Mouse (Mus musculus): ENCODE measurements around the gene Ppp2r2c. TPM values are rescaled to one million over a fixed set of nuclear protein-coding genes. Genes with fewer than 3 reads are reported as not detected.

The Ppp2r2c gene
- polyA plus RNA-seq, 1 experiment from 2014 or later, result not detected

- H3K9ac ChIP-seq (ENCODE audit: low read length), result peak overlapping the region; percentile 89
- peak overlapping the region; percentile 50 to 73; a peak in 3 of 4 replicates for H3K27ac ChIP-seq (replicated peaks in 1 of 2; ENCODE audit: control insufficient read depth in 1 of 2, insufficient read depth in 1 of 2, low read depth in 2 of 2, low read length in 2 of 2)
- peak; percentile 28 for ATAC-seq (ENCODE audit: insufficient number of reproducible peaks, insufficient read depth, low FRiP score, low read depth)
- no peaks in the 10 kb centered on the region for H3K27me3 ChIP-seq (ENCODE audit: control insufficient read depth, insufficient read depth, low read length)
- H3K9me3 ChIP-seq (ENCODE audit: control insufficient read depth, low read length), result no peaks in the 10 kb centered on the region
- no peaks in the 10 kb centered on the region for H3K36me3 ChIP-seq (ENCODE audit: control insufficient read depth, insufficient read depth, low read length)
- peaks cover 5 to 10% of the 10 kb centered on the region in 2 experiments; a peak in 3 of 4 replicates for H3K4me1 ChIP-seq (ENCODE audit: control insufficient read depth in 2 of 2, insufficient read depth in 2 of 2, low read length in 2 of 2)
- 10% methylated on average over 24 of the region's 24 CpGs for WGBS
- peak overlapping the region; percentile 75 to 85 for H3K4me3 ChIP-seq (ENCODE audit: control insufficient read depth in 1 of 2, insufficient read depth in 1 of 2, low read depth in 1 of 2, low read length in 2 of 2)
- H3K4me2 ChIP-seq (ENCODE audit: low read length), result peak overlapping the region; percentile 99
Measured at GRCm38 (mm10) chr5:36988124-36988780, 119.9 kb downstream of the Ppp2r2c start.

DNA sequence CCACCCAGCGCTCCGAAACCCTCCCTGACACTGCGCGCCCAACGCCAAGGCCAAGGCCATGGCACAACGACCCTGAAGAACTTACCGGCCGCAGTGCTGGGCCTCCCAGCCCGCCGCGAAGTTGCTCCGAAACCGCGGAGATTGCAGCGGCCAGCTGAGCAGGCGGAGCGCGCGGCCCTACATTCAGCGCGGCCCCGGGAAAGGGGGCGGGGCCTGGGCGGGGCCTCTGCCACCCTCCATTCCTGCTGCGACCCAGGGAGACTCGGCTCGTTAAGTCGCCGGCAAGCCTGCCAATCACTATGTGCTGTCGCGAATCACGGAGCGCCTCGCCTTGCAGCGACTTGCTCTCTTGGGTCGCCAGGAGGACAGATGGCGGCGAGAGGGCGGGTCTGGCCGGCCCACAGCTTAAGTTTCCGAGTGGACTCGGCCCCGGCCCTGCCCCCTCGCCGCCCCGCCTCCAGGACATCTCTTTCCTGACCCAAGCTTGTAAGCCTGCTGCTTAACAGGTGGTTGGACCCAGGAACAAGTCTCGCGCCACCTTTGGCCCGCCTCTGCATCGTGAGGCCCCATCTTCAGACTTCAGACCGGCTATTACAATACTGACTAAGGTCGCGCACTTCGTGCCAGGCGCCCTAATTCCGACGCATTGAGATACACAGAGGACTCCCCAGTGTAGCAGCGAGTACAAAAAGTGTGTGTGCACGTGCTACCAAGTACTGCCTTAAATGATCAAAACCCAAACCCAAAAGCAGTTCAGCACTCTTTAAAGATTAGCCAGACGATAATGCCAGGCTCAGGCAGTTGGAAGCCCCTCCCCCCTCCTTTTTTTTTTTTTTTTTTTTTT is 120.7 kb downstream of the Ppp2r2c start, which contains the start of gene Wfs1:
Gene Wfs1 (minus strand): TSS at position 425 of the 844 bp plus-strand sequence.
- under 1% methylated on average over 57 of the region's 60 CpGs for WGBS

DNA sequence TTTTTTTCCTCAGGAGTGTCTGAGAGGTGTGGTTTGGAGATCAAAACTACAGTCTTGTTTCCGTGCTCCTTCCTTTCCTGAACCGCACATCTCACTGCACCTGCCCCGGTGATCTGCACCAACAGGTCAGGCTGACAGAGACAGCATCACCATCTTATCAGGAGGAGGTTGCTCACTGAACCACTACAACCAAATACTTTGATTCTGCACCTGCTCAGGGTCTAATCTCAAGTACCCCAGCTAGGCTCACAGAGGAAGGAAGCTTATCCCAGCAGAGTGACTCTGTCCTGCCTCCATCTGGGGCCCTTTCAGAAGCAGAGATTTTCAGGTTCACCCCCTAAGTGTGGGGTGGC is 121.3 kb downstream of the Ppp2r2c start:
- H3K27ac ChIP-seq (replicated peaks in 1 of 2; ENCODE audit: control insufficient read depth in 1 of 2, insufficient read depth in 1 of 2, low read depth in 2 of 2, low read length in 2 of 2), result no peak overlapping the region
- H3K9ac ChIP-seq (ENCODE audit: low read length), result peak overlapping the region; percentile 72
- H3K4me1 ChIP-seq (ENCODE audit: control insufficient read depth in 2 of 2, insufficient read depth in 2 of 2, low read length in 2 of 2), result peaks cover 5 to 10% of the 10 kb centered on the region in 2 experiments; a peak in 3 of 4 replicates
- no peaks in the 10 kb centered on the region for H3K9me3 ChIP-seq (ENCODE audit: control insufficient read depth, low read length)
- ATAC-seq (ENCODE audit: insufficient number of reproducible peaks, insufficient read depth, low FRiP score, low read depth), result no peak
- no peaks in the 10 kb centered on the region for H3K27me3 ChIP-seq (ENCODE audit: control insufficient read depth, insufficient read depth, low read length)
- H3K4me2 ChIP-seq (ENCODE audit: low read length), result peak overlapping the region; percentile 99
- no peaks in the 10 kb centered on the region for H3K36me3 ChIP-seq (ENCODE audit: control insufficient read depth, insufficient read depth, low read length)
- peak overlapping the region in 1 of 2 experiments; percentile 85; a peak in 2 of 4 replicates for H3K4me3 ChIP-seq (ENCODE audit: control insufficient read depth in 1 of 2, insufficient read depth in 1 of 2, low read depth in 1 of 2, low read length in 2 of 2)
- 8% methylated on average over 3 of the region's 3 CpGs for WGBS

More for the DNA sequence above, 120.7 kb downstream of the Ppp2r2c start, which contains the start of gene Wfs1:
- H3K27me3 ChIP-seq (ENCODE audit: control insufficient read depth, insufficient read depth, low read length), result no peaks in the 10 kb centered on the region
- no peaks in the 10 kb centered on the region for H3K9me3 ChIP-seq (ENCODE audit: control insufficient read depth, low read length)
- peak; percentile 96 for ATAC-seq (ENCODE audit: insufficient number of reproducible peaks, insufficient read depth, low FRiP score, low read depth)
- peak within 1 kb of the TSS; percentile 99 for H3K4me2 ChIP-seq (ENCODE audit: low read length)
- H3K4me1 ChIP-seq (ENCODE audit: control insufficient read depth in 2 of 2, insufficient read depth in 2 of 2, low read length in 2 of 2), result peaks cover 5 to 10% of the 10 kb centered on the region in 2 experiments; a peak in 3 of 4 replicates
- H3K9ac ChIP-seq (ENCODE audit: low read length), result peak within 1 kb of the TSS; percentile 89
- no peaks in the 10 kb centered on the region for H3K36me3 ChIP-seq (ENCODE audit: control insufficient read depth, insufficient read depth, low read length)
- H3K27ac ChIP-seq (replicated peaks in 1 of 2; ENCODE audit: control insufficient read depth in 1 of 2, insufficient read depth in 1 of 2, low read depth in 2 of 2, low read length in 2 of 2), result peak within 1 kb of the TSS; percentile 50 to 73; a peak in 3 of 4 replicates
- peak within 1 kb of the TSS; percentile 75 to 85 for H3K4me3 ChIP-seq (ENCODE audit: control insufficient read depth in 1 of 2, insufficient read depth in 1 of 2, low read depth in 1 of 2, low read length in 2 of 2)

- H3K36me3 ChIP-seq (ENCODE audit: control insufficient read depth, insufficient read depth, low read length), result no peaks in the 10 kb centered on the region
- H3K9ac ChIP-seq (ENCODE audit: low read length), result no peak overlapping the region
- ATAC-seq (ENCODE audit: insufficient number of reproducible peaks, insufficient read depth, low FRiP score, low read depth), result no peak
- H3K4me2 ChIP-seq (ENCODE audit: low read length), result no peak overlapping the region
- H3K4me1 ChIP-seq (ENCODE audit: control insufficient read depth in 2 of 2, insufficient read depth in 2 of 2, low read length in 2 of 2), result peaks cover 5 to 10% of the 10 kb centered on the region in 2 experiments; a peak in 3 of 4 replicates
- 61% methylated on average over 3 of the region's 3 CpGs for WGBS
- no peak overlapping the region for H3K4me3 ChIP-seq (ENCODE audit: control insufficient read depth in 1 of 2, insufficient read depth in 1 of 2, low read depth in 1 of 2, low read length in 2 of 2)
- H3K27me3 ChIP-seq (ENCODE audit: control insufficient read depth, insufficient read depth, low read length), result no peaks in the 10 kb centered on the region
- H3K27ac ChIP-seq (replicated peaks in 1 of 2; ENCODE audit: control insufficient read depth in 1 of 2, insufficient read depth in 1 of 2, low read depth in 2 of 2, low read length in 2 of 2), result no peak overlapping the region
- no peaks in the 10 kb centered on the region for H3K9me3 ChIP-seq (ENCODE audit: control insufficient read depth, low read length)
Measured at GRCm38 (mm10) chr5:36990196-36990595, 121.9 kb downstream of the Ppp2r2c start.

DNA sequence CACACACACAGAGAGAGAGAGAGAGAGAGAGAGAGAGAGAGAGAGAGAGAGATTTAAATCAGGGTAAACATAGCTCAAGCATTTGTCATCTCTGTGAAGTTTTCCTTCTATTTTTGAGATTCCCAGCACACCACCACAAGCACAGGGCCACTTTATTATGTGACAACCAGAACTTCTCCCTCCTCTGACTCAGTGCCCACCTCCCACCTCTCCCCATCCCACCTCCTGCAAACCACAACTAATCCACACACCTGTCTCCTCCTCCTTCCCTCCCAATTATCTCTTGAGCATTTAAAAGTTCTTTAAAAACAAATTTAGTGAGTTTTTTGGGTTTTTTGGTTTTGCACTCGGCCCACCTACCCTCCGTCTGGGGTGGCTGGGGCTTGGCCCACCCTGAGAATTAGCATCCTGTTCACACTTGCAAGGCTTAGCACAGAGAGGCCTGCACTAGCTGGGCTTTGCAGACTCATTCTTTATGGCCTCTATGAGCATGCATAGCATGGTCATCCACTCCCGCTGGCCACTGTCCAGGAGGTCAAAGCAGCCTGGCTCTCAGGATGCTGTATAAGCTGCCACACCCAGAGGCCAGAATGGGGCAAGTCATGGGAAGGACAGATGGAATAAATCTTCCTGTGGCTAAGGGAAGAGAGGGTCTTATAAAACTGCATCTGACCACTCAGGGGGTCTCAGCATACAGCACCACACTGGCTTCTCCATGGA is 122.5 kb downstream of the Ppp2r2c start:
- WGBS, result 76% methylated on average over 3 of the region's 3 CpGs
- H3K27ac ChIP-seq (replicated peaks in 1 of 2; ENCODE audit: control insufficient read depth in 1 of 2, insufficient read depth in 1 of 2, low read depth in 2 of 2, low read length in 2 of 2), result no peak overlapping the region
- no peak for ATAC-seq (ENCODE audit: insufficient number of reproducible peaks, insufficient read depth, low FRiP score, low read depth)
- H3K36me3 ChIP-seq (ENCODE audit: control insufficient read depth, insufficient read depth, low read length), result no peaks in the 10 kb centered on the region
- no peaks in the 10 kb centered on the region for H3K9me3 ChIP-seq (ENCODE audit: control insufficient read depth, low read length)
- H3K4me3 ChIP-seq (ENCODE audit: control insufficient read depth in 1 of 2, insufficient read depth in 1 of 2, low read depth in 1 of 2, low read length in 2 of 2), result no peak overlapping the region
- H3K27me3 ChIP-seq (ENCODE audit: control insufficient read depth, insufficient read depth, low read length), result no peaks in the 10 kb centered on the region
- H3K4me2 ChIP-seq (ENCODE audit: low read length), result no peak overlapping the region
- no peak overlapping the region for H3K9ac ChIP-seq (ENCODE audit: low read length)
- peaks cover 5 to 7% of the 10 kb centered on the region in 2 experiments; a peak in 3 of 4 replicates for H3K4me1 ChIP-seq (ENCODE audit: control insufficient read depth in 2 of 2, insufficient read depth in 2 of 2, low read length in 2 of 2)

GRCm38 (mm10) chr5:36996410-36996809 is 128.1 kb downstream of the Ppp2r2c start:
- H3K4me1 ChIP-seq (ENCODE audit: control insufficient read depth in 2 of 2, insufficient read depth in 2 of 2, low read length in 2 of 2), result no peaks in the 10 kb centered on the region
- H3K4me3 ChIP-seq (ENCODE audit: control insufficient read depth in 1 of 2, insufficient read depth in 1 of 2, low read depth in 1 of 2, low read length in 2 of 2), result no peak overlapping the region
- no peak overlapping the region for H3K4me2 ChIP-seq (ENCODE audit: low read length)
- no peak for ATAC-seq (ENCODE audit: insufficient number of reproducible peaks, insufficient read depth, low FRiP score, low read depth)
- H3K9ac ChIP-seq (ENCODE audit: low read length), result no peak overlapping the region
- 77% methylated on average over 14 of the region's 14 CpGs for WGBS
- no peaks in the 10 kb centered on the region for H3K9me3 ChIP-seq (ENCODE audit: control insufficient read depth, low read length)
- no peak overlapping the region for H3K27ac ChIP-seq (replicated peaks in 1 of 2; ENCODE audit: control insufficient read depth in 1 of 2, insufficient read depth in 1 of 2, low read depth in 2 of 2, low read length in 2 of 2)
- no peaks in the 10 kb centered on the region; the same call in 1 of the 2 replicates for H3K27me3 ChIP-seq (ENCODE audit: control insufficient read depth, insufficient read depth, low read length)
- no peaks in the 10 kb centered on the region for H3K36me3 ChIP-seq (ENCODE audit: control insufficient read depth, insufficient read depth, low read length)

- no peaks in the 10 kb centered on the region; the same call in 1 of the 2 replicates for H3K27me3 ChIP-seq (ENCODE audit: control insufficient read depth, insufficient read depth, low read length)
Measured at GRCm38 (mm10) chr5:36997996-36998395, 129.7 kb downstream of the Ppp2r2c start.

More at GRCm38 (mm10) chr5:36997996-36998395, 129.7 kb downstream of the Ppp2r2c start:
- Histone ChIP-seq H3K9ac (ENCODE audit: low read length) (no peak overlapping the region), H3K27ac (replicated peaks in 1 of 2; ENCODE audit: control insufficient read depth in 1 of 2, insufficient read depth in 1 of 2, low read depth in 2 of 2, low read length in 2 of 2) (no peak overlapping the region), H3K4me2 (ENCODE audit: low read length) (no peak overlapping the region), H3K4me3 (ENCODE audit: control insufficient read depth in 1 of 2, insufficient read depth in 1 of 2, low read depth in 1 of 2, low read length in 2 of 2) (no peak overlapping the region), H3K36me3 (ENCODE audit: control insufficient read depth, insufficient read depth, low read length) (no peaks in the 10 kb centered on the region), H3K4me1 (ENCODE audit: control insufficient read depth in 2 of 2, insufficient read depth in 2 of 2, low read length in 2 of 2) (no peaks in the 10 kb centered on the region), H3K9me3 (ENCODE audit: control insufficient read depth, low read length) (no peaks in the 10 kb centered on the region)
- no peak for ATAC-seq (ENCODE audit: insufficient number of reproducible peaks, insufficient read depth, low FRiP score, low read depth)
- WGBS, result 46% methylated on average over 5 of the region's 5 CpGs
